Mouse (Mus musculus) right cerebral cortex, postnatal 36 days (tissue): ENCODE measurements around the gene Dynlt1c.
"Not testable (repeated sequence)": the region's sequence is repeated elsewhere in the genome, so short reads cannot be mapped to it uniquely, and the experiment has no call there.

Experiments
- DNase-seq, 2 experiments: peaks; one replicate each; pipeline ENCODE4 v3.0.0; 2022; ENCODE audit warnings: low spot score in 2 of 2, mixed read lengths in 1 of 2

Dynlt1c gene

GRCm38 (mm10) chr17:6655087-6655511 lies 53.6 kb downstream of the Dynlt1c start:
- not testable (repeated sequence) for DNase-seq

- DNase-seq: peak in 1 of 2 experiments; percentile 54
Measured at GRCm38 (mm10) chr17:6655567-6656281, 54.3 kb downstream of the Dynlt1c start, which contains the start of gene Dynlt1f. Dynlt1f (minus strand) TSS chr17:6655900.

- DNase-seq: not testable (repeated sequence)
Measured at GRCm38 (mm10) chr17:6656471-6656870, 55.0 kb downstream of the Dynlt1c start.

DNA sequence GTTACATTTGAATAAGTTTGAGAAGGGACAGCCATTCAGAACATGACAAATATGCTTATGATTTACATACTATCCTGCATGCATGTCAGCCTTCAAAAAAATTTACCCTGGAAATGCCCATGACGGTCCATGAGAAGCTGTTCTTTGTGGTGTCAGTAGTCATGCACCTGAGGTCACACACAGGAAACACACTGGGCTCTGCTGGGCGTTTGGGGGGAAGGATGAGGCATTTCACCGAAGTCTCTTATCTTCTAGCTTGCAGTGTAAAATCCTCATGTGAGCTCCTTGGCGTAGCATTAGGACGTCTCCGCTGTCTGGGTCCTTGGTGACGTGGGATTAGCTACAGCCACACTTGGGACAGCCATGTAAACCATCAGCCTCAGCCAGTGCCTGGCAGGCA lies 57.3 kb downstream of the Dynlt1c start, which contains the start of gene Sytl3:
TSS of gene Sytl3 (plus strand) at position 293 of the 400 bp plus-strand sequence.
- DNase-seq: not testable (repeated sequence)
